Mouse (Mus musculus) heart, embryonic 12.5 days (tissue): ENCODE data around the gene Rad50. TPM values are rescaled to one million over a fixed set of nuclear protein-coding genes. Genes with fewer than 3 reads are reported as not detected.
A peak's percentile ranks its signal among the peaks of the same experiment; 100 is the strongest.

Source experiments
- ATAC-seq: fragments of 200-750 bp; cut with Nextera tagmentation; 2 replicates; pipeline ENCODE4 v1.8.0; 2017; ENCODE audit warnings: moderate TSS enrichment, moderate library complexity; ENCODE audit not compliant: insufficient number of reproducible peaks, low FRiP score
- H3K27ac ChIP-seq: fragments of 300-500 bp; sonication (generic); 2 replicates; pipeline ENCODE4 v1.5.1; 2016; ENCODE audit warnings: mild to moderate bottlenecking, moderate library complexity; ENCODE audit not compliant: poor library complexity, severe bottlenecking
- H3K27me3 ChIP-seq: fragments of 300-500 bp; sonication (generic); replicated peaks from 2 replicates; pipeline ENCODE4 v1.6.1; 2016; ENCODE audit warnings: mild to moderate bottlenecking, moderate library complexity
- H3K36me3 ChIP-seq: fragments of 300-500 bp; sonication (generic); 2 replicates; pipeline ENCODE4 v1.6.1; 2016; ENCODE audit warnings: mild to moderate bottlenecking, moderate library complexity
- H3K4me1 ChIP-seq: fragments of 300-500 bp; sonication (generic); replicated peaks from 2 replicates; pipeline ENCODE4 v1.6.1; 2016; ENCODE audit warnings: mild to moderate bottlenecking
- H3K4me2 ChIP-seq: fragments of 300-500 bp; sonication (generic); 2 replicates; pipeline ENCODE4 v1.6.1; 2016; ENCODE audit warnings: mild to moderate bottlenecking, moderate library complexity
- H3K4me3 ChIP-seq: fragments of 300-500 bp; sonication (generic); 2 replicates; pipeline ENCODE4 v1.5.1; 2016; ENCODE audit warnings: mild to moderate bottlenecking
- H3K9ac ChIP-seq: fragments of 300-500 bp; sonication (generic); 2 replicates; pipeline ENCODE4 v1.6.1; 2016; ENCODE audit warnings: mild to moderate bottlenecking, moderate library complexity
- H3K9me3 ChIP-seq: fragments of 300-500 bp; sonication (generic); replicated peaks from 2 replicates; pipeline ENCODE4 v1.6.1; 2016; ENCODE audit warnings: mild to moderate bottlenecking, moderate library complexity
- WGBS: fragments of 180-500 bp; shearing (Covaris S2); methylation state at CpG from one replicate; pipeline ENCODE4 v1.1.7; 2016; 5-methylcytosine and 5-hydroxymethylcytosine counted together
- polyA plus RNA-seq: library from polyadenylated mRNA; unstranded; fragments of >200 nt; fragmentation: Nextera tagmentation; extraction: Ambion mirVana; gene quantifications from 2 replicates; pipeline ENCODE4 v1.2.1, GENCODE M21; 2016

Gene Rad50
- polyA plus RNA-seq, 1 experiment from 2014 or later: 24.0 TPM

GRCm38 (mm10) chr11:53698521-53698920 is 8.6 kb downstream of the Rad50 start:
- no peak for ATAC-seq
- Histone ChIP-seq H3K9ac (no peak overlapping the region), H3K27me3 (no peaks in the 10 kb centered on the region), H3K4me1 (no peaks in the 10 kb centered on the region), H3K4me2 (no peak overlapping the region), H3K27ac (no peak overlapping the region), H3K36me3 (peaks cover 60% of the 10 kb centered on the region), H3K9me3 (no peaks in the 10 kb centered on the region), H3K4me3 (no peak overlapping the region)
- WGBS: 78% methylated on average over 2 of the region's 2 CpGs

- Histone ChIP-seq H3K4me2 (no peak overlapping the region), H3K27ac (no peak overlapping the region), H3K9me3 (no peaks in the 10 kb centered on the region), H3K4me1 (0 out of 2 replicates have a peak, but pooled peaks cover 3% of the 10 kb centered on the region), H3K4me3 (no peak overlapping the region), H3K27me3 (no peaks in the 10 kb centered on the region), H3K9ac (no peak overlapping the region), H3K36me3 (peaks cover 43% of the 10 kb centered on the region)
- no peak for ATAC-seq
- 57% methylated on average over 10 of the region's 10 CpGs for WGBS
Observed at GRCm38 (mm10) chr11:53691979-53692378, 15.1 kb downstream of the Rad50 start.

- WGBS: 41% methylated on average over 9 of the region's 9 CpGs
- Histone ChIP-seq H3K27ac (peak overlapping the region; percentile 76), H3K4me3 (no peak overlapping the region), H3K4me2 (peak overlapping the region; percentile 7; the same call in 1 of the 2 replicates), H3K9me3 (no peaks in the 10 kb centered on the region), H3K9ac (no peak overlapping the region), H3K36me3 (peaks cover 29% of the 10 kb centered on the region), H3K27me3 (no peaks in the 10 kb centered on the region), H3K4me1 (peaks cover 15% of the 10 kb centered on the region)
- 0 out of 2 replicates have a peak, but pooled peaks have one; percentile 42 for ATAC-seq
Observed at GRCm38 (mm10) chr11:53682994-53683530, 24.1 kb downstream of the Rad50 start.

GRCm38 (mm10) chr11:53682170-53682569 is 24.9 kb downstream of the Rad50 start:
- ATAC-seq: no peak
- no peaks in the 10 kb centered on the region for H3K27me3 ChIP-seq
- H3K4me2 ChIP-seq: peak overlapping the region; percentile 7; the same call in 1 of the 2 replicates
- H3K4me3 ChIP-seq: no peak overlapping the region
- 32% methylated on average over 2 of the region's 2 CpGs for WGBS
- H3K27ac ChIP-seq: peak overlapping the region; percentile 76
- H3K36me3 ChIP-seq: peaks cover 31% of the 10 kb centered on the region
- H3K9ac ChIP-seq: no peak overlapping the region
- no peaks in the 10 kb centered on the region for H3K9me3 ChIP-seq
- H3K4me1 ChIP-seq: peaks cover 15% of the 10 kb centered on the region

- no peak overlapping the region for H3K4me2 ChIP-seq
- peaks cover 31% of the 10 kb centered on the region for H3K36me3 ChIP-seq
- 96% methylated on average over 2 of the region's 2 CpGs for WGBS
- H3K27ac ChIP-seq: no peak overlapping the region
- H3K4me1 ChIP-seq: peaks cover 15% of the 10 kb centered on the region
- H3K9ac ChIP-seq: no peak overlapping the region
- no peaks in the 10 kb centered on the region for H3K9me3 ChIP-seq
- ATAC-seq: no peak
- no peaks in the 10 kb centered on the region for H3K27me3 ChIP-seq
- H3K4me3 ChIP-seq: no peak overlapping the region
Observed at GRCm38 (mm10) chr11:53681686-53682085, 25.4 kb downstream of the Rad50 start.

- Histone ChIP-seq H3K9me3 (no peaks in the 10 kb centered on the region), H3K4me1 (peaks cover 15% of the 10 kb centered on the region), H3K4me2 (no peak overlapping the region), H3K27me3 (no peaks in the 10 kb centered on the region), H3K27ac (no peak overlapping the region), H3K9ac (no peak overlapping the region), H3K4me3 (no peak overlapping the region), H3K36me3 (peaks cover 44% of the 10 kb centered on the region)
- no peak for ATAC-seq
- WGBS: 86% methylated on average over 4 of the region's 4 CpGs
Observed at GRCm38 (mm10) chr11:53680141-53680540, 27.0 kb downstream of the Rad50 start.

GRCm38 (mm10) chr11:53671414-53671813 is 35.7 kb downstream of the Rad50 start:
- ATAC-seq: no peak

GRCm38 (mm10) chr11:53664091-53664490 is 43.0 kb downstream of the Rad50 start:
- Histone ChIP-seq H3K9ac (no peak overlapping the region), H3K4me1 (peaks cover 18% of the 10 kb centered on the region), H3K4me2 (no peak overlapping the region), H3K9me3 (no peaks in the 10 kb centered on the region), H3K36me3 (peaks cover 37% of the 10 kb centered on the region), H3K27me3 (no peaks in the 10 kb centered on the region), H3K27ac (no peak overlapping the region), H3K4me3 (no peak overlapping the region)
- ATAC-seq: no peak
- 75% methylated on average over 5 of the region's 5 CpGs for WGBS

More at GRCm38 (mm10) chr11:53671414-53671813, 35.7 kb downstream of the Rad50 start:
- Histone ChIP-seq H3K9me3 (no peaks in the 10 kb centered on the region), H3K4me3 (no peak overlapping the region), H3K4me2 (no peak overlapping the region), H3K36me3 (peaks cover 61% of the 10 kb centered on the region), H3K4me1 (no peaks in the 10 kb centered on the region), H3K27me3 (no peaks in the 10 kb centered on the region), H3K27ac (no peak overlapping the region), H3K9ac (no peak overlapping the region)
- 94% methylated on average over 4 of the region's 4 CpGs for WGBS

GRCm38 (mm10) chr11:53662794-53663674 is 44.1 kb downstream of the Rad50 start:
- H3K4me3 ChIP-seq: no peak overlapping the region
- WGBS: 40% methylated on average over 14 of the region's 14 CpGs

GRCm38 (mm10) chr11:53657828-53658227 is 49.3 kb downstream of the Rad50 start:
- Histone ChIP-seq H3K4me1 (peaks cover 37% of the 10 kb centered on the region), H3K27ac (no peak overlapping the region), H3K27me3 (no peaks in the 10 kb centered on the region), H3K4me3 (no peak overlapping the region), H3K9me3 (no peaks in the 10 kb centered on the region), H3K9ac (no peak overlapping the region), H3K36me3 (peaks cover 4% of the 10 kb centered on the region), H3K4me2 (no peak overlapping the region)
- ATAC-seq: no peak
- 41% methylated on average over 6 of the region's 6 CpGs for WGBS

More at GRCm38 (mm10) chr11:53662794-53663674, 44.1 kb downstream of the Rad50 start:
- Histone ChIP-seq H3K27me3 (no peaks in the 10 kb centered on the region), H3K36me3 (peaks cover 29% of the 10 kb centered on the region), H3K9me3 (no peaks in the 10 kb centered on the region), H3K27ac (no peak overlapping the region), H3K4me1 (peaks cover 20% of the 10 kb centered on the region), H3K4me2 (no peak overlapping the region), H3K9ac (no peak overlapping the region)
- no peak for ATAC-seq

GRCm38 (mm10) chr11:53657381-53657780 is 49.7 kb downstream of the Rad50 start:
- Histone ChIP-seq H3K9me3 (no peaks in the 10 kb centered on the region), H3K36me3 (peaks cover 7% of the 10 kb centered on the region), H3K4me2 (no peak overlapping the region), H3K4me3 (no peak overlapping the region), H3K27me3 (no peaks in the 10 kb centered on the region), H3K4me1 (peaks cover 34% of the 10 kb centered on the region), H3K27ac (no peak overlapping the region), H3K9ac (no peak overlapping the region)
- 72% methylated on average over 8 of the region's 8 CpGs for WGBS
- ATAC-seq: no peak
